Mouse (Mus musculus): Measurements from ENCODE around the gene Dgkd.

GRCm38 (mm10) chr1:87876065-87876464 is 23.0 kb downstream of the Dgkd start:
- TF ChIP-seq POLR2A (IDR thresholded peaks at IDR 0.05; ENCODE audit: borderline replicate concordance, control insufficient read depth, low read depth, low read length): no peak
- TF ChIP-seq CTCF (IDR thresholded peaks at IDR 0.05; ENCODE audit: control insufficient read depth, insufficient read depth, low read length): no peak

All from bone marrow, adult 2 months (tissue).